Comparison of ENCODE assay signal across 8 mouse cellular contexts in the genomic region with DNA sequence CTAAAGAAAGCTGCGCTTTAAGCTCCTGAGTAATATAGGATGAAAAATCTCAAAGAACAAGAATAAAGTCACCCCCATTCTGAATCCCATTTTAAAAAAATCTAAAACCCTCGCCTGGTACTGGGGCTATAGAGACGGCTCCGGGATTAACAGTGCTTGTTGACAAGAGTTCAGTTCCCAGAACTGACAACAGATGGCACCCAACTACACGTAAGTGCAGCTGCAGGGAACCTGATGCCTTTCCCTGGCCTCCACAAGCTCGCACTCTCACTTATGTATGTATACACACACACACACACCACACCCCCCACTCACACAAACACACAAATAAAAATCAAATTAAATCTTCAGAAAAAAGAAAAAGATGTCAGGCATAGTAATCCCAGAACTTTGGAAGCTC. TPM values are rescaled to one million over a fixed set of nuclear protein-coding genes. Genes with fewer than 3 reads are reported as not detected.
DNase-seq lines count a peak whose midpoint lies in the region; ATAC-seq lines count a peak whose summit lies in the region.

No protein-coding gene starts in this region.

- WGBS in lung, embryonic 16.5 days: 52% methylated on average over 6 of the region's 6 CpGs

- H3K4me1 ChIP-seq in lung, embryonic 16.5 days (replicated peaks; ENCODE audit: control insufficient read depth, insufficient read depth, low read length): peaks cover 9% of the 10 kb centered on the region

- peak; percentile 34; the same call in 1 of the 2 replicates for ATAC-seq in lung, embryonic 16.5 days (ENCODE audit: low read depth)
- ATAC-seq in erythroid progenitor cell, adult 5-6 weeks (replicated peaks; ENCODE audit: low FRiP score, poor library complexity, severe bottlenecking): no peak

- peak; percentile 6 for DNase-seq in gastrocnemius, postnatal 14 days
- DNase-seq in gastrocnemius, postnatal 4 days (ENCODE audit: low spot score in 2 of 2): no peak
- peak; percentile 12 for DNase-seq in right cerebral cortex, postnatal 4 days
- no peak for DNase-seq in right cerebral cortex, postnatal 36 days (ENCODE audit: low spot score in 2 of 2)
- peak; percentile 51 for DNase-seq in embryo, embryonic 11 days
- DNase-seq in ovary, adult 18-20 months (ENCODE audit: low spot score): no peak

- intact Hi-C loops in gastrocnemius, postnatal 14 days (cut with DNase I; ENCODE audit: low total_unique reads): no loop called here

- no peaks in the 10 kb centered on the region for H3K9me3 ChIP-seq in lung, embryonic 16.5 days (ENCODE audit: control insufficient read depth, low read length)

- H3K36me3 ChIP-seq in lung, embryonic 16.5 days (ENCODE audit: control insufficient read depth, insufficient read depth, low read length): peaks cover 48% of the 10 kb centered on the region

- no peak overlapping the region for H3K4me2 ChIP-seq in lung, embryonic 16.5 days (ENCODE audit: low read depth, low read length)

- no peak overlapping the region for H3K9ac ChIP-seq in lung, embryonic 16.5 days (ENCODE audit: low read length)

- H3K27me3 ChIP-seq in lung, embryonic 16.5 days (ENCODE audit: control insufficient read depth, insufficient read depth, low read depth, low read length): no peaks in the 10 kb centered on the region

- no peak overlapping the region for H3K4me3 ChIP-seq in lung, embryonic 16.5 days (ENCODE audit: low read length)

- no peak overlapping the region for H3K27ac ChIP-seq in lung, embryonic 16.5 days (ENCODE audit: low read length)

RNA-seq across cellular contexts. Expression of a gene that starts 7.2 kb away (rescaled TPM):
- total RNA-seq in gastrocnemius, postnatal 14 days (2021): 100 to 1,000 TPM; 226 to 247 TPM
- 100 to 1,000 TPM; 452 to 457 TPM for total RNA-seq in gastrocnemius, postnatal 4 days (2021)
- polyA plus RNA-seq in lung, embryonic 16.5 days (2015; fragmentation: Nextera tagmentation; extraction: Ambion mirVana): 817 and 840 TPM in 2 replicates
- total RNA-seq in erythroid progenitor cell, adult 5-6 weeks (2015; ENCODE audit: low replicate concordance): 130 and 134 TPM in 2 replicates
- total RNA-seq in erythroid progenitor cell, adult 5-6 weeks (2017; ENCODE audit: low replicate concordance): 99.1 and 124 TPM in 2 replicates

RNA-seq across cellular contexts. Expression of a gene that starts 16.6 kb away (rescaled TPM):
- total RNA-seq in gastrocnemius, postnatal 14 days (2021): 10 to 100 TPM; 16.2 to 17.4 TPM
- total RNA-seq in gastrocnemius, postnatal 4 days (2021): 10 to 100 TPM; 43.8 to 55.2 TPM
- polyA plus RNA-seq in lung, embryonic 16.5 days (2015; fragmentation: Nextera tagmentation; extraction: Ambion mirVana): 101 and 111 TPM in 2 replicates
- total RNA-seq in erythroid progenitor cell, adult 5-6 weeks (2015; ENCODE audit: low replicate concordance): 75.5 and 103 TPM in 2 replicates
- total RNA-seq in erythroid progenitor cell, adult 5-6 weeks (2017; ENCODE audit: low replicate concordance): 126 and 154 TPM in 2 replicates

RNA-seq across cellular contexts. Expression of a gene that starts 41.0 kb away (rescaled TPM):
- total RNA-seq in gastrocnemius, postnatal 14 days (2021): 100 to 1,000 TPM; 211 to 229 TPM
- total RNA-seq in gastrocnemius, postnatal 4 days (2021): 100 to 1,000 TPM; 246 to 251 TPM
- polyA plus RNA-seq in lung, embryonic 16.5 days (2015; fragmentation: Nextera tagmentation; extraction: Ambion mirVana): 1,438 and 1,494 TPM in 2 replicates
- 99.3 and 104 TPM in 2 replicates for total RNA-seq in erythroid progenitor cell, adult 5-6 weeks (2015; ENCODE audit: low replicate concordance)
- total RNA-seq in erythroid progenitor cell, adult 5-6 weeks (2017; ENCODE audit: low replicate concordance): 39.4 and 52.6 TPM in 2 replicates

RNA-seq across cellular contexts. Expression of a gene that starts 47.9 kb away (rescaled TPM):
- total RNA-seq in gastrocnemius, postnatal 14 days (2021): 1 to 10 TPM; 1.5 to 1.8 TPM
- 1 to 10 TPM; 4.1 to 4.6 TPM for total RNA-seq in gastrocnemius, postnatal 4 days (2021)
- 17.6 and 22.5 TPM in 2 replicates for polyA plus RNA-seq in lung, embryonic 16.5 days (2015; fragmentation: Nextera tagmentation; extraction: Ambion mirVana)
- 5.9 TPM in 1 of 2 replicates, not detected in the other for total RNA-seq in erythroid progenitor cell, adult 5-6 weeks (2015; ENCODE audit: low replicate concordance)
- total RNA-seq in erythroid progenitor cell, adult 5-6 weeks (2017; ENCODE audit: low replicate concordance): 2.6 and 5.3 TPM in 2 replicates

Comparison
In these comparisons a context has a peak if more than half of its experiments do, and no peak if none do; other contexts are left out.
1. DNase-seq: peak in gastrocnemius, postnatal 14 days (single experiment), right cerebral cortex, postnatal 4 days (single experiment) and embryo, embryonic 11 days (single experiment); none in gastrocnemius, postnatal 4 days (0 of 2), right cerebral cortex, postnatal 36 days (0 of 2) and ovary, adult 18-20 months (single experiment).